Mouse (Mus musculus): ENCODE measurements around the gene Ints5.

DNA sequence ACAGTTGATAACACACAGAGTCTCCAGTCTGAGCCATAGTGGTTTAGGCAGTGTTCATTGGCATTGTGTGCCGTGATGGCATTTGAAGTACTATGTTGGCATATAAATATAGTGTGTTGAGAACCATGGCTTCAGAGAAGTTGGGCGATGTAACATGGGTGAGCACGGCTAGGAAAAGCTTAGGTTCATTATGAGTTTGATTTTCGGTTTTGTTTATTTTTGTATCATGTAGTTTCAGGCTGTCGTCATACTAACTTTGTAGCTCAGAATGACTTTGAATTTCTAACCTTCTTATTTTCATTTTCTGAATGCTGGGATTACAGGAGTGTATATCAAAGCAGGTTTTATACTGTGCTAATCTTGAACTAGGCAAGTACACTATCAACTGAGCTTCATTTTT is 10.6 kb downstream of the Ints5 start:
- no peak for TF ChIP-seq POLR2A (IDR thresholded peaks at IDR 0.05; ENCODE audit: low read depth, low read length)
- TF ChIP-seq CTCF (IDR thresholded peaks at IDR 0.05; ENCODE audit: extremely low read depth, insufficient read depth, insufficient read length, insufficient replicate concordance) = no peak

Data from spleen, adult 2 months (tissue).